Mouse (Mus musculus) bone marrow macrophage, adult 2 months (primary cell): ENCODE data around the gene Shbg. TPM values are rescaled to one million over a fixed set of nuclear protein-coding genes. Genes with fewer than 3 reads are reported as not detected.

ENCODE experiments used
- H3K27ac ChIP-seq: 2 replicates; pipeline ENCODE4 v1.5.1; 2012; ENCODE audit warnings: low read depth, low read length; ENCODE audit not compliant: insufficient read depth
- H3K4me1 ChIP-seq: 2 replicates; pipeline ENCODE4 v1.6.1; 2012; ENCODE audit warnings: low read length; ENCODE audit not compliant: control insufficient read depth, insufficient read depth
- H3K4me3 ChIP-seq: 2 replicates; pipeline ENCODE4 v1.5.1; 2012; ENCODE audit warnings: mild to moderate bottlenecking, low read length, moderate library complexity; ENCODE audit not compliant: insufficient read depth
- CTCF ChIP-seq: IDR thresholded peaks from 2 replicates; pipeline ENCODE4 v1.5.1; 2012; ENCODE audit warnings: low read depth, mild to moderate bottlenecking, low read length, moderate library complexity
- POLR2A ChIP-seq: IDR thresholded peaks from 2 replicates; pipeline ENCODE4 v1.6.1; 2012; ENCODE audit warnings: mild to moderate bottlenecking, low read depth, low read length, borderline replicate concordance
- polyA plus RNA-seq: library from polyadenylated mRNA; stranded (reverse); fragments of >200 nt; gene quantifications from 2 replicates; pipeline ENCODE4 v1.2.4, GENCODE M21; 2012; ENCODE audit not compliant: missing spikeins, insufficient read depth, insufficient read length

Gene Shbg
- polyA plus RNA-seq, 1 experiment: not detected

- no peak for TF ChIP-seq CTCF
- no peak for TF ChIP-seq POLR2A
- Histone ChIP-seq H3K4me1 (peaks cover 39% of the 10 kb centered on the region), H3K27ac (0 out of 2 replicates have a peak overlapping the region, but pooled peaks have one; percentile 5), H3K4me3 (no peak overlapping the region)
Measured at GRCm38 (mm10) chr11:69585718-69586325, 31.9 kb downstream of the Shbg start.

- TF ChIP-seq POLR2A (no peak), CTCF (no peak)
- no peak overlapping the region for H3K27ac ChIP-seq
- H3K4me1 ChIP-seq: peaks cover 39% of the 10 kb centered on the region
- no peak overlapping the region for H3K4me3 ChIP-seq
Measured at GRCm38 (mm10) chr11:69584937-69585336, 32.8 kb downstream of the Shbg start.

GRCm38 (mm10) chr11:69584008-69584407 is 33.7 kb downstream of the Shbg start:
- no peak overlapping the region for H3K4me3 ChIP-seq
- H3K27ac ChIP-seq: no peak overlapping the region
- no peak for TF ChIP-seq POLR2A
- TF ChIP-seq CTCF: no peak
- H3K4me1 ChIP-seq: peaks cover 39% of the 10 kb centered on the region

GRCm38 (mm10) chr11:69582230-69582805 is 35.4 kb downstream of the Shbg start:
- Histone ChIP-seq H3K4me3 (peak overlapping the region; percentile 38), H3K4me1 (peaks cover 48% of the 10 kb centered on the region), H3K27ac (no peak overlapping the region)
- TF ChIP-seq POLR2A (no peak), CTCF (no peak)

- TF ChIP-seq CTCF (no peak), POLR2A (no peak)
- Histone ChIP-seq H3K4me3 (peak overlapping the region; percentile 99), H3K27ac (peak overlapping the region; percentile 45), H3K4me1 (peaks cover 48% of the 10 kb centered on the region)
Measured at GRCm38 (mm10) chr11:69581814-69582213, 35.9 kb downstream of the Shbg start.

- TF ChIP-seq CTCF: no peak
- peak; percentile 63; the same call in 1 of the 2 replicates for TF ChIP-seq POLR2A
- peak overlapping the region; percentile 99 for H3K4me3 ChIP-seq
- peak overlapping the region; percentile 96 for H3K27ac ChIP-seq
- peaks cover 42% of the 10 kb centered on the region for H3K4me1 ChIP-seq
Measured at GRCm38 (mm10) chr11:69581147-69581688, 36.5 kb downstream of the Shbg start.

- Histone ChIP-seq H3K4me1 (peaks cover 38% of the 10 kb centered on the region), H3K27ac (peak overlapping the region; percentile 96)
Measured at GRCm38 (mm10) chr11:69580572-69581146, 37.0 kb downstream of the Shbg start.

GRCm38 (mm10) chr11:69580091-69580514 is 37.6 kb downstream of the Shbg start, which contains the start of the genes Wrap53 and Trp53:
Gene Wrap53 (minus strand): TSS chr11:69580255.
Gene Trp53 (plus strand): TSS chr11:69580359.
- Histone ChIP-seq H3K27ac (peak within 1 kb of the TSS; percentile 96), H3K4me1 (peaks cover 32% of the 10 kb centered on the region), H3K4me3 (peak within 1 kb of the TSS; percentile 99)
- TF ChIP-seq CTCF (no peak), POLR2A (peak; percentile 78; the same call in 1 of the 2 replicates)

More at GRCm38 (mm10) chr11:69580572-69581146, 37.0 kb downstream of the Shbg start:
- H3K4me3 ChIP-seq: peak overlapping the region; percentile 99
- TF ChIP-seq CTCF (no peak), POLR2A (no peak)

- no peak for TF ChIP-seq POLR2A
- TF ChIP-seq CTCF: peak; percentile 99
- H3K27ac ChIP-seq: peak overlapping the region; percentile 52
- H3K4me1 ChIP-seq: peaks cover 25% of the 10 kb centered on the region
- H3K4me3 ChIP-seq: peak overlapping the region; percentile 99
Measured at GRCm38 (mm10) chr11:69579128-69580017, 38.3 kb downstream of the Shbg start.
